Mouse (Mus musculus) monocyte, adult 5-6 weeks (primary cell): ENCODE results near the gene Lztfl1. TPM values are rescaled to one million over a fixed set of nuclear protein-coding genes. Genes with fewer than 3 reads are reported as not detected.
"Not testable (repeated sequence)": the region's sequence is repeated elsewhere in the genome, so short reads cannot be mapped to it uniquely, and the experiment has no call there.

Experiments
- ATAC-seq: fragments of 153-309, 156-312 bp; replicated peaks from 2 replicates; pipeline ENCODE4 v1.8.0; 2017; ENCODE audit warnings: mild to moderate bottlenecking; ENCODE audit not compliant: low TSS enrichment, insufficient number of reproducible peaks, severe bottlenecking, poor library complexity, low FRiP score
- total RNA-seq: library from RNA; stranded (forward); fragments of 200-1000, 200-491, 200-594 nt; gene quantifications from 3 replicates; pipeline ENCODE4 v1.2.3, GENCODE M21; 2017

The Lztfl1 gene
- total RNA-seq, 1 experiment from 2014 or later: 7.7 TPM

- ATAC-seq: no peak
Measured at GRCm38 (mm10) chr9:123695634-123696302, 21.7 kb downstream of the Lztfl1 start.

GRCm38 (mm10) chr9:123688227-123688626, 29.3 kb downstream of the Lztfl1 start:
- ATAC-seq: no peak

DNA sequence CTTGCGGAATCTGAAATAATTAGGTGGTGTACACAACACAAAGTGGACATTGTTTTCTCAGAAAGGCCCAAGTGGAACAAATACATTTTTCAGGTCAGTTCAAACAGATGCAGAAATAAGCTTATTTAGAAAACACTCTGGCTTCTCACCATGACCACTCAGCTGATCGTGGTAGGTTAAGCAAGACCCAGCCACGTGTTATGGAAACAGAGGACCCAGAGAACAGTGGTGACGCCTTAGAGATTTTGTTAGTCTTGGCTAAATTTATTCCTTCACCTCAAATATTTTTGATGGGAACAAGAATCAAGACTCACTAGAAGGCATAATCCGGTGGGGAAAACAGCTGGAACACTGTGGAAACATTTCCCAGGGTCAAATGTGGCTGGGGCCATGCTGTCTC, 31.3 kb downstream of the Lztfl1 start:
- ATAC-seq: no peak

DNA sequence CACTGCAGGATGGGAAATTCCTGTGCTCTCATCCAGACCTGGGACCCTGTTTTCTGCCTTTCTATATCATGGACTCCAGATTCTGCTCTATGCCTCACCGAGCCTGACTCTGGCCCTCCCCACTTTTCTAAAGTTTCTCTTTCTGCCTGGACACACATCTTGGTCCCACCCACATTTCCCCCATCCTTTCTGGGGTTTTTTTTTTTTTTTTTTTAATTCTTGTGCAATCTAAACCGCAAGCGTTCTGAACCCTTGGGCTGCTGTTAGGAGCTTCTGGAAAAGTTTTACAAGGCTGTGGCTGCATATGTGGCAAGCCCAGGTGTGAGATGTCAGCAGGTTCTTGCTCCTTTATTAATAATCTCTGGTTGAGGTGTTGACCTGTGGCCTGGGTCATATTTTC, 33.8 kb downstream of the Lztfl1 start:
- ATAC-seq: no peak

DNA sequence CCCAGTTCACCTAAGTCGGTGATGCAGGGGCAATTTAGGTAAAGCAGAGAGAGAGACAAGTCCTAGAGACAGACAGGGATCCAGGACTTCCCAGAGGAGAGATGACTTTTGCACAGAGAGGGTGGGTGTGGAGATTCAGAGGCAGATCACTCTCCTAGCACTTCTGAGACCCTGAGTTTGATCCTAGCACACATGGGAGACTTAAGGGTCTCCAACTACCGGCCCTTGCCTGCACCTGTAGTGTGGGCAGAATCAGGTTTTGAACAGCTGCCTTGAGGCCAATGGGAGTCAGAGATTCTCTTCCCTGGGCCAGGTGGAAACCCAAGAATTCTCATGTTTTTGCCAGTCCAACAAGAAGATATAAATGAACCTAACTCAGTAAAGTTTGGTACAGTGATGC, 38.3 kb downstream of the Lztfl1 start:
- ATAC-seq: no peak

DNA sequence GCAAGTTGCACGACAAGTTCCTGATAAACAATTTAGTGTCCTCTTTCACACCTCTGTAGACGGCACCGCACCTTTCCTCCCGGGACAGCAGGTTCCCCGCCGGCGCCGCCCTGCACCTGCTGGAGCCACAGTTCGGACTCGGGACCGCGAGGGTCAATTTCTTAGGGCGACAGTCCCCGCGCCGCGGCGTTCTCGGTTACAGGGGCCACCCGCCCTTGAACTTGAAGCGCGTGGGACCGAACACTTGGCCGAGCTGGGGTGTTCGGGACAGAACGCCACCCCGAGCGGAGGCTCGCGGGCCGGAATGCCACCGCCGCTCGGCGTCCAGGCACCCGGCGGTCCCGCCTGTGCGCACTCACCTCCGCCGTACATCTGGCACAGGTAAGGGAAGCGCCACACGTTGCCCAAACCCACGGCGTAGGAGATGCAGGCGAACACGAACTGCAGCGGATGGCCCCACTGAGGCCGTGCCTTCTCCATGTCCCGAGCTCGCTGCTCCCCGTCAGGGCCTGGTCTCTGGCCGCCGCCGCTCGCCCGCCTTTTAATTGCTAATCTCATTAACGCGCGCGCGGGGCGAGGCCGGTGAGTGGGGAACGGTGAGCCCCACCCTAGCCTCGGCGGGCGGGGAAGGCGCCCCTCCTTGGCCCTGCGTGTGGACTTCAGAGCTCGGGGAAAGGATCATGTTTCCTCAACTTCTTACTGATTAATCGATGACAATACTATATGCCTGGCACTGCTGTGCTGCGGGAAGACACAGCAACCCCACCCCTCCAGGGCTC, 39.0 kb downstream of the Lztfl1 start, which contains the start of the genes Ccr9 and Slc6a20a:
Gene Ccr9 (plus strand): TSS at position 113 of the 779 bp plus-strand sequence.
Gene Slc6a20a (minus strand): TSS at position 559 of the 779 bp plus-strand sequence.
- no peak for ATAC-seq

DNA sequence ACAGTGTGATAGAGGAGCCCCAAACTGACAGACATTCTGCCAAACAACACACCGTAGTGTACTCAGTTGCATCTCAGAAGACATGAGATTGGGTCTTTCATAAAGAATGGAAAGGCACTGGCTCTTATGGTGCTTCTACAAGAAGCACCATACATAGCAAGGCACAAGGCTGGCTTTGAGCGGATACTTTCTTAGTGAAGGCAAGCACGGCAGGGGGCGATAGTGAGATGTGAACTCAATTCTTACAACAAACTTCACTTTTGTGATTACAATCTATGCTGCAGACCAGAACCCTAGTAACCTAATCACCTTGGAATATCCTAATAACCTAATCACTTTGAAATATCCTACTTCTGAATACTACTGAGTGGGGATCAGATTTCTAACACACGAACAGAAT, 51.9 kb downstream of the Lztfl1 start:
- ATAC-seq: no peak

DNA sequence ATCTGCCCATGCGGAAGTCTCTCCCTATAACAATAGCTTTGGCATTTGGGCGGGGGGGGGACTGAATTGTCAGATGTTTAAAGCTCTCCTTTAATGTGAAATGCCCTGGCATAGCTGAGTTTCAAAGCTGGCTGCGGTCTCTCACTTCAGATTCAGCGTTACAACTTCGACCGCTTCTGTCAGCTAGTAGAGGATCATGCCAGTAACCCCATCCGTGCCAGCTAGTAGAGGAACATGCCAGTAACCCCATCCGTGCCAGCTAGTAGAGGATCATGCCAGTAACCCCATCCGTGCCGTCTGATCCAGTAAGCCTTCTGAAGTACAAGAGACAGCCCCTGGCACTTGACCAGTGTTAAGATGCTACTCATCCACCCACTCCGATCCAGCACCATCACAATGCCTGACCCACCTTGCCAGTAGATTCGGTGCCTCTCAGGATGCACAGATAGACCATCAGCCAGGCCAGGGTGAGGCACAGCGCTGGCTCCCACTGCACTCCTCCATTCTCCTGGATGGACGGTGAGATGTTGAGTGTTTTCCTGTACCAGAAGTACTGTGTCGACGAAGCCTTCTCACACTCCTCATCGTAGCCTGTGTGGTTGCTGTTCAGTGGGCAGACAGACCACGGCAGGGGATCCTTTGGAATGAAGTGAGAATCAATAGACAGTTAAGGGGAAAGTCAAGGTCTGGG, 57.4 kb downstream of the Lztfl1 start:
- not testable (repeated sequence) for ATAC-seq

GRCm38 (mm10) chr9:123658981-123659380, 58.5 kb downstream of the Lztfl1 start:
- no peak for ATAC-seq

GRCm38 (mm10) chr9:123657457-123657856, 60.0 kb downstream of the Lztfl1 start:
- ATAC-seq: no peak

DNA sequence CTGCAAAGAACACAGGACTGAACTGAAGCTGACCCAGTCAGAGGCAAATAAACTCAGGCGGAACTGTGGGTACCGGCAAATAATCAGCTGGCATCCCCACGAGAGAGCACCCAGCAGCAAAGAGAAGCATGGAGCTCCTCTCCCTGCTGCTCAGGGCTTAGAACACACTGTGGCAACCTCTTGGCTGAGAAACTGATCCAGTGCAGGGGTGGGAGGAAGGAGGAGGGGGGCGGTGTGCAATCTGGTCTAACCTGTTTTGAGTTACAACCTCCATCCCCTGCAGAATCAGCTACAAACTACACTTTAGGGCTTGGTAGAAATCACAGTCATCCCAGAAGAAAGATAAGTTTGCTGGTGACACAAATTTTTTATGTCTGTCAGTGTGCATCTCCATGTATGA, 66.1 kb downstream of the Lztfl1 start:
- ATAC-seq: no peak

GRCm38 (mm10) chr9:123649785-123650511, 67.5 kb downstream of the Lztfl1 start:
- no peak for ATAC-seq

Other genes starting within 250 kb of the Lztfl1 start
- gene Limd1, start 239.0 kb downstream of the Lztfl1 start, total RNA-seq: 54.7 to 68.7 TPM (median 65.2 TPM) in 3 replicates
- gene Sacm1l, start 187.9 kb downstream of the Lztfl1 start, total RNA-seq: 44.7 to 69.1 TPM (median 57.9 TPM) in 3 replicates
- gene Slc6a20b, start 85.1 kb downstream of the Lztfl1 start, total RNA-seq: 0.38 to 0.87 TPM (median 0.43 TPM) in 3 replicates
- gene Ccr9, start 39.3 kb downstream of the Lztfl1 start, total RNA-seq: 0.32 to 2.3 TPM (median 0.67 TPM) in 3 replicates
- gene Slc6a20a, start 38.8 kb downstream of the Lztfl1 start, total RNA-seq: 0.19 to 0.38 TPM in 2 of 3 replicates, not detected in the other
- 0.78 to 1.9 TPM (median 1.3 TPM) in 3 replicates for gene Cxcr6, start 88.8 kb upstream of the Lztfl1 start, total RNA-seq
- gene Fyco1, start 134.2 kb upstream of the Lztfl1 start, total RNA-seq: 23.8 to 40.6 TPM (median 30.4 TPM) in 3 replicates
- gene Xcr1, start 144.3 kb upstream of the Lztfl1 start, total RNA-seq: 0.19 to 0.49 TPM (median 0.21 TPM) in 3 replicates